Mouse (Mus musculus): ENCODE results near the gene Nap1l5. TPM values are rescaled to one million over a fixed set of nuclear protein-coding genes. Genes with fewer than 3 reads are reported as not detected.

The Nap1l5 gene
- 100 to 1,000 TPM; 302 to 341 TPM for total RNA-seq (2021)

DNA sequence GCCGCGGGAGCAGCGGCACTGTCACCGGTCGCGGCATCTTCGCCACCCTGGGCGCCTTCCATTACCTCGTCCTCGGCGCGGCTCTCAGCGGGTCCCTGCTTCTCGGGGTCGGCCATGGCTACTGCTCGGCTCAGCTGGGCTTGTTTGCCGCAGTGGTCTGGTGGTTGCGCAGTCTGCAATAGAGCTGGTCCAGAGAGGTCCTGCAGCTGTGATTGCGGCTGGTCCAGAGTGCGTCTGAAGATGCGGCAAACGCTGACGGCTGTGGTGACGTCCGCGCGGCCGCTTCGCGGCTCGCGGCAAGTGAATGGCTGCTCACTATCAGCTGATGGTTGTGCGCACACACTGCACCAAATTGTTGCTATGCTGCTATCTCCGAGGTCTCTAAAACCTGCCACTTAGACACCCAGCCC lies at the start of gene Nap1l5:
TSS of gene Nap1l5 (minus strand) at position 225 of the 410 bp plus-strand sequence.
- peak; percentile 77 to 78 for DNase-seq (ENCODE audit: low spot score in 2 of 2)
- intact Hi-C loops (cut with DNase I), result no loop called here

DNA sequence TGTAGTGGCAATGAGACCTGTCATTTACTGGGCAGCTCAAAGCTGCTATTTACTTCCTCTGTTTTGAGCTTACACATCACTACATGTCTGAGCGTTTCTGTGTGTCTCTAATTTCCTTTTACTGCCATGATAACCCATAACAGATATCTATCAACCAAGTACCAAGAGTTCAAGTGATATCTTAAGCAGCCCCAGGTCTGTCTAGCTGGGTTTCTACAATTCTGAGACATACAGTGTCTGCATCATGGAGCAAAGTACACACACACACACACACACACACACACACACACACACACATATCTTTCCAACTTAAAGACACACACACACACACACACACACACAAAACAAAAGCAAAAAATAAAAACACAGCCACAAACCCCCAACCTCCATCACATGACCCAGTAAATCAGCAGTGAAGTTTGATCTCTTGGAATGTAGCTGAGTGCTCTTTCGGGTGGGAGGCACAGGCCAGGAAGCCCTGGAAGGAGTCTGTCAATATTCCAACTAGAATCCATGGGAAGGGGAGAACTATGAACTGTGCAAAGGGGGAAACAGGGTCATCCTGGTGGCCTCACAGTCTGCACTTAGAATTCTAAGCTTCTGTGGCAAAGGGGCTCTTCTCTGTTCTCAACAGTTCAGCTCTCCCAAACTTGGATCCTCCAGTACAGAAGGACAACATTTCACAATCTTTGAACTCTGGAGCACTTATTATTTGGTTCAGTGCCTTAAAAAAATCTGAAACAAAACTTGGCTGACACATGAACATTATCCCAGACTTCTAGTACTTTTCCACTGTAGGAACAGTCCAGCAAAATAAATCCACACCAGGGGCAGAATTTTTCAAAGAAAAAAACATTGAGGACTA lies 44.5 kb upstream of the Nap1l5 start:
- intact Hi-C loops (cut with DNase I), result no loop called here
- DNase-seq (ENCODE audit: low spot score in 2 of 2), result no peak

DNA sequence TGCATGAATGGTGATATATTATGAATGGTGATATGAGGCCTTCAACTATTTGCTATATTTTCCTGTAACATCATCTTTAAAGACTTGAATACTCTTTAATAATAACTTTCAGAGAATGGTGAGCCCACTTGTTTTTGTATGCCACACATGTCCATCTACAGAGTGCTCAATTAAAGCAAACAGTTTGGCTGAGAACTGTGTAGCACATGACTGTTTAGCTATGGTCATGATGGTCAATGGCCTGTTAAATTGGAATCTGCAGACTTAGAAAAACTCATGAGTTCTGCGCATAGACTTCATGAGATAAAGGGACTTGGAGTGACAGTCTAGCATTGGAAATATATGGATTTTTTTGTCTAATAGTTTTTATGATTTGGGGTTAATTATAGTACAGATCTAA lies 43.5 kb upstream of the Nap1l5 start:
- intact Hi-C loops (cut with DNase I), result no loop called here
- no peak for DNase-seq (ENCODE audit: low spot score in 2 of 2)

- DNase-seq (ENCODE audit: low spot score in 2 of 2), result no peak
- intact Hi-C loops (cut with DNase I), result no loop called here
These were observed 40.0 kb upstream of the Nap1l5 start for GRCm38 (mm10) chr6:58946840-58947239.

DNA sequence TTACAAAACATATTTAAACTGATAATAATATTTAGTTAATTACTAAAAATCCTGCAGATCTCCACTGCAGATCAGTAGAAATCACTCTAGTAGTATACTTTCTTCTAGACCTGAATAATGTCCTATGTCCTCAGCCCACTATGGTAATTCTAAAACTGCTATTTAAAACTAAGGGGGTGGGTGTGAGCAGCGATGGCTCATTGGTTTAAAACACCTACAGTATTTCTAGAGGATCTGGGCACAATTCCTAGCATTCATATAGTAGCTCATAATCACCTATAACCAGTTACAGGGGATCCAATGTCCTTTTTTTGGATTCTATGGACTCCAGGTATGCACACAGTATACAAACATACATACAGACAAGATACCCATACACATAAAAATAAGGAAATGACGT lies 39.4 kb upstream of the Nap1l5 start:
- no peak for DNase-seq (ENCODE audit: low spot score in 2 of 2)
- intact Hi-C loops (cut with DNase I), result no loop called here

DNA sequence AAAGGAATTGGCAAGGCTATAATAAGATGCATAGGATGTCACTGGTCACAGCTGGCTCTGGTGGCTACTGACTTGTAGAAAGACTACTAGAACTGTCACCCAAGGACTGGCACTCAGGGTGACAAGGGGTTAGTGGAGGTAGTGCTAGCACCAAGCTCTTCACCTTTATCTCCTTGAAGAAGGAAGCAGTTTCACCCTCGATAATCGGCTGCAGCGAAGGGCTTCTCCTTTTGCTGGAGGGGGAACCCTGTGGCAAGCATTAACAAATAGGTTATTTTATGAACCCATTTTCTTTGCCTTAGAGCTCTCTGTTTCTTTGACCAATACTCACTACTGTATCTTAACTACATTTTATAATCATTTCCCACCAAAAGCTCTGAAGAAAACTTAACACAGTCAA lies 37.1 kb upstream of the Nap1l5 start:
- no peak for DNase-seq (ENCODE audit: low spot score in 2 of 2)
- intact Hi-C loops (cut with DNase I), result no loop called here

DNA sequence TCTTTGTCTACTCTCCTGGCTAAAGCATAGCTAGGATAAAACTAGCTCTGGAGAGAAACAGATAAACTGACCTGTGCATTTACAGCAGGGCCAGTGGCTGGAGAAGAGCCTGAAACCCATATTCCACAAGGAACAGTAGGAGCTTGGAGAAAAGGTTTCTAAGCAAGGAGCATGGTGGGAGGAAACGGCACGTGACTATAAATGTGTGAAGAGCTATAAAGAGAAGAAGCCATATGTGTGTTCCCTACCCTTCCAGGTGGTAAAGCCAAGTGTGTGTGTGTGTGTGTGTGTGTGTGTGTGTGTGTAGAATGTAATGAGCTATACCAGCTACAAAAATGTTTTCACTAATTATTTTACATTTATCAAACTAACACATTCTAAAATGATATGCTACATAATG lies 35.4 kb upstream of the Nap1l5 start:
- intact Hi-C loops (cut with DNase I), result no loop called here
- peak in 1 of 2 experiments; percentile 51 for DNase-seq (ENCODE audit: low spot score in 2 of 2)

GRCm38 (mm10) chr6:58937726-58938125 lies 30.9 kb upstream of the Nap1l5 start:
- DNase-seq (ENCODE audit: low spot score in 2 of 2), result no peak
- intact Hi-C loops (cut with DNase I), result loop anchor here (10.0 kb wide), 1 partner anchor 103 kb away; the partner anchor contains the start of gene Herc3

- intact Hi-C loops (cut with DNase I), result loop anchor here (10.0 kb wide), 1 partner anchor 99 kb away; the partner anchor contains the start of gene Herc3
- no peak for DNase-seq (ENCODE audit: low spot score in 2 of 2)
These were observed 27.3 kb upstream of the Nap1l5 start for GRCm38 (mm10) chr6:58934144-58934543.

- DNase-seq (ENCODE audit: low spot score in 2 of 2), result peak; percentile 69 to 75
- intact Hi-C loops (cut with DNase I), result loop anchor here (10.0 kb wide), 1 partner anchor 99 kb away; the partner anchor contains the start of gene Herc3
These were observed 26.5 kb upstream of the Nap1l5 start for GRCm38 (mm10) chr6:58933189-58933913.

- no peak for DNase-seq (ENCODE audit: low spot score in 2 of 2)
- intact Hi-C loops (cut with DNase I), result loop anchor here (10.0 kb wide), 1 partner anchor 98 kb away; the partner anchor contains the start of gene Herc3
These were observed 25.8 kb upstream of the Nap1l5 start for GRCm38 (mm10) chr6:58932515-58933188.

DNA sequence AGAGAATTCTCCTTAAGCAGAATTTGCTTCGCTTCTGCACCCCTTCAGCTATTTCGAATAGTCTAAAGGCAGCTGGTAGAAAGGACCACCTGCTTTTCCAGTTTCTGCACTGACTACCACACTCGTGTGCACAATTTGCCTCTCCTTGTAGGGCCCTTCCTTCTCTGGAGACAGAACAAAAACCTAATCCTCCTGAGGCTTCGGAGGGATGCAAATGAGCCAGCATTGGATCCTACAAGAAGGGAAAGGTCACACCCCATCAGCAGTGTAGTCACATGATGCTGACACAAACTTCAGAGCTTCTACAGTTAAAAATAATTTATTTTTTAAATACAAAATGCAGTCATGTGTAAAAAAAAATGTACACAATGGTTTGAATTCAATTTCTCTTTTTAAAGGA lies 24.3 kb upstream of the Nap1l5 start:
- DNase-seq (ENCODE audit: low spot score in 2 of 2), result no peak
- intact Hi-C loops (cut with DNase I), result loop anchor here (10.0 kb wide), 1 partner anchor 96 kb away; the partner anchor contains the start of gene Herc3

DNA sequence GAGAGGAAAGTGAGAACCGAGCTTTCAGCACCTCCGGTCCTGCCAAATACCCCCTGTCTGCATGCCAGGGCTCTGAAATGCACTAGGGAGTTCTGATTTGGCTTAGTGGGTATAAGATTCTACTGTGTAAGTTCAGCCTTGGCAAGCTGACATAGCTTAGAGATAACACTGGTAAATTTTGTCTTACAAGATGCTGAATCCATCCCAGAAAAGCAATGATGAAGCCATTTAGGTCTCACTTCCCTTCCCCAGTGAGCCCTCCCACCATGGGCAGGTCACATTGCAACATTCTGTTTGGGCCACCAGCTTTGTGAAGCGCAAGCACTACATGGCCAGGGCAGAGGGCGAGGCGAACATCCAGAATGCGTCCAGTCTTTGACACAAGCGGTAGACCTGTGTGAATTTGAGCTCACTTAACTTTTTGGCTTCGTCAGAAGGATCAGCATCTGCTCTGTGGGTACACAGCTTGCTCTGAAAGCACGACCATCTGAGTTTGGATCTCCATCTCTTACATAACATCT lies 23.1 kb upstream of the Nap1l5 start:
- intact Hi-C loops (cut with DNase I), result loop anchor here (10.0 kb wide), 1 partner anchor 95 kb away; the partner anchor contains the start of gene Herc3
- peak; percentile 42 for DNase-seq (ENCODE audit: low spot score in 2 of 2)

DNA sequence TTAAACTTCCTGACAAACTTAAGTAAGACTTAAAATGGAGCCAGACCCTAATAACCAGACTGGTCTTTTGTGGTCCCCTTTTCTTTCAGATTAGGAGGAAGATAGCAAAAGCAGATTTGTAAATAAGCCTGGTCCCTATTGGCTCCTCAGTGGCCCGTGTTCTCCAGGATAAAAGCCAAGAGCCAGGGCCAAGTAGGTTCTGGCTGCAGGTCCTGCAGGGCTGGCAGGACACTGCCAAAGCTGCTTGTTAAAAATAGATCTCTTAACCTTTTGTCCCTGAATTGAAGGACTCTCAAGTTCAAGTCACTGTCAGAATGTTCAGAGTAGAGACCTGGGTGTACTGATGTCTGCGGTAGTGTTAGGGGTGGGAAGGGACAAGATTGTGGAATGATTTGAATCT lies 21.0 kb upstream of the Nap1l5 start:
- no peak for DNase-seq (ENCODE audit: low spot score in 2 of 2)
- intact Hi-C loops (cut with DNase I), result no loop called here

DNA sequence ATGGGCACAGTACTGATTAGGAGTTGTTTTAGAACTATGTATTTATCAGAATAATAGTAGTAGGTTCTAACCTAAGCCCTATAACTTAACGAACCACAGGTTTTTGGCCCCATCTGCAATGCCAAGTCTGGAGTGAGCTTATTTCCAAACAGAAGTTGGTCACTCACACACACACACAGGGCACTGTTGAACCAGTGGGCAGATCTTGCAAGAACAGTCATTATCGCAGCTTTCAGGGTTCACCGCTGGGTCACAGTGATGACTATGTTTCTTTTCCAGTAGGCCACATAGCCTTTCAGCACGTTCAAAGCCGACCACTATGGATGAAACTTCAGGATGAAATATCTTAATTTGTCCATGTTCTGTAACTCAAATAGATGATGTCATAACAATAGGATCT lies 15.6 kb upstream of the Nap1l5 start:
- intact Hi-C loops (cut with DNase I), result no loop called here
- no peak for DNase-seq (ENCODE audit: low spot score in 2 of 2)

- no peak for DNase-seq (ENCODE audit: low spot score in 2 of 2)
- intact Hi-C loops (cut with DNase I), result no loop called here
These were observed 14.7 kb upstream of the Nap1l5 start for GRCm38 (mm10) chr6:58921623-58922022.

- intact Hi-C loops (cut with DNase I), result no loop called here
- no peak for DNase-seq (ENCODE audit: low spot score in 2 of 2)
These were observed 13.9 kb upstream of the Nap1l5 start for GRCm38 (mm10) chr6:58920735-58921134.

GRCm38 (mm10) chr6:58916498-58916897 lies 9.6 kb upstream of the Nap1l5 start:
- intact Hi-C loops (cut with DNase I), result no loop called here
- no peak for DNase-seq (ENCODE audit: low spot score in 2 of 2)

- intact Hi-C loops (cut with DNase I), result no loop called here
- no peak for DNase-seq (ENCODE audit: low spot score in 2 of 2)
These were observed 7.1 kb upstream of the Nap1l5 start for GRCm38 (mm10) chr6:58913971-58914370.

GRCm38 (mm10) chr6:58913551-58913950 lies 6.7 kb upstream of the Nap1l5 start:
- intact Hi-C loops (cut with DNase I), result no loop called here

More at GRCm38 (mm10) chr6:58913551-58913950, 6.7 kb upstream of the Nap1l5 start:
- DNase-seq (ENCODE audit: low spot score in 2 of 2), result no peak

All from left cerebral cortex, postnatal 36 days (tissue).